Mouse (Mus musculus) lung, postnatal 0 days (tissue): ENCODE measurements around the gene Sept11.

Source experiments
- CTCF ChIP-seq: IDR thresholded peaks from 2 replicates; pipeline ENCODE4 v1.5.1; 2016; ENCODE audit warnings: antibody characterized with exemption, mild to moderate bottlenecking
- EP300 ChIP-seq: IDR thresholded peaks from 2 replicates; pipeline ENCODE4 v1.6.1; 2016; ENCODE audit warnings: antibody characterized with exemption, mild to moderate bottlenecking, control low read depth

GRCm38 (mm10) chr5:93145504-93145903 is 52.3 kb downstream of the Sept11 start:
- TF ChIP-seq CTCF = no peak
- no peak for TF ChIP-seq EP300
